Mouse (Mus musculus): ENCODE data around the gene Acp6. TPM values are rescaled to one million over a fixed set of nuclear protein-coding genes. Genes with fewer than 3 reads are reported as not detected.

The Acp6 gene
- polyA plus RNA-seq (2014; fragmentation: Illumina TruSeq; extraction: RNeasy Lipid Tissue Mini Kit (QIAGEN cat#74804); ENCODE audit: low read depth, low replicate concordance), result 7.6 TPM

GRCm38 (mm10) chr3:97158611-97159508 lies at the start of gene Acp6:
TSS of gene Acp6 (plus strand) at chr3:97158777.

Other genes with a start within 250 kb of the Acp6 start
- gene Gja8, start 232.8 kb upstream of the Acp6 start, polyA plus RNA-seq (2014; fragmentation: Illumina TruSeq; extraction: RNeasy Lipid Tissue Mini Kit (QIAGEN cat#74804); ENCODE audit: low read depth, low replicate concordance), result 0.13 TPM
- 3.2 TPM for gene Bcl9, start 139.1 kb downstream of the Acp6 start, polyA plus RNA-seq (2014; fragmentation: Illumina TruSeq; extraction: RNeasy Lipid Tissue Mini Kit (QIAGEN cat#74804); ENCODE audit: low read depth, low replicate concordance)

Data from testis, adult 10 weeks (tissue).